8 mouse cellular contexts compared by ENCODE assay signal in genomic region chr10:69351071-69351841, GRCm38 (mm10). TPM values are rescaled to one million over a fixed set of nuclear protein-coding genes. Genes with fewer than 3 reads are reported as not detected.
DNase-seq lines count a peak whose midpoint lies in the region; ATAC-seq and TF ChIP-seq lines count a peak whose summit lies in the region.

No protein-coding gene starts in this region.

- no peak for ATAC-seq in heart, embryonic 13.5 days (ENCODE audit: extremely low read depth, insufficient number of reproducible peaks, low FRiP score, low TSS enrichment)
- peak; percentile 14 to 47; a peak in 1 of 4 replicates for ATAC-seq in hematopoietic stem cell, adult 5-6 weeks (replicated peaks in 1 of 2; ENCODE audit: insufficient read depth in 1 of 2, low FRiP score in 2 of 2, low TSS enrichment in 1 of 2, low read depth in 1 of 2, poor library complexity in 2 of 2, severe bottlenecking in 2 of 2)
- ATAC-seq in liver, embryonic 15.5 days (ENCODE audit: insufficient read depth): no peak
- ATAC-seq in stomach, embryonic 15.5 days (ENCODE audit: insufficient read depth, low FRiP score, low read depth): peak; percentile 12; the same call in 1 of the 2 replicates

- no peak for DNase-seq in heart, adult 18-20 months
- DNase-seq in ovary, postnatal 14 days (ENCODE audit: low spot score): no peak
- no peak for DNase-seq in testis, postnatal 10 days (ENCODE audit: low spot score)

- TF ChIP-seq CTCF in bone marrow, adult 2 months (IDR thresholded peaks at IDR 0.05; ENCODE audit: control insufficient read depth, insufficient read depth, low read length): no peak

- H3K27ac ChIP-seq in heart, embryonic 13.5 days (replicated peaks): peak overlapping the region; percentile 94
- no peak overlapping the region for H3K27ac ChIP-seq in bone marrow, adult 2 months (ENCODE audit: control insufficient read depth, insufficient read depth, low read depth, low read length, poor library complexity)
- H3K27ac ChIP-seq in liver, embryonic 15.5 days (replicated peaks): peak overlapping the region; percentile 90; the same call in 1 of the 2 replicates
- peak overlapping the region; percentile 87 for H3K27ac ChIP-seq in stomach, embryonic 15.5 days

- H3K9me3 ChIP-seq in heart, embryonic 13.5 days: no peaks in the 10 kb centered on the region
- no peaks in the 10 kb centered on the region for H3K9me3 ChIP-seq in liver, embryonic 15.5 days (replicated peaks)
- no peaks in the 10 kb centered on the region for H3K9me3 ChIP-seq in stomach, embryonic 15.5 days

- peak overlapping the region; percentile 95 for H3K9ac ChIP-seq in heart, embryonic 13.5 days
- H3K9ac ChIP-seq in liver, embryonic 15.5 days: peak overlapping the region; percentile 92
- peak overlapping the region; percentile 80 for H3K9ac ChIP-seq in stomach, embryonic 15.5 days

- H3K4me2 ChIP-seq in heart, embryonic 13.5 days: peak overlapping the region; percentile 76
- H3K4me2 ChIP-seq in liver, embryonic 15.5 days: peak overlapping the region; percentile 87
- H3K4me2 ChIP-seq in stomach, embryonic 15.5 days: peak overlapping the region; percentile 80

- H3K4me1 ChIP-seq in heart, embryonic 13.5 days: peaks cover 53% of the 10 kb centered on the region
- H3K4me1 ChIP-seq in bone marrow, adult 2 months (ENCODE audit: control insufficient read depth, insufficient read depth, low read length): no peaks in the 10 kb centered on the region; the same call in 1 of the 2 replicates
- peaks cover 46% of the 10 kb centered on the region for H3K4me1 ChIP-seq in liver, embryonic 15.5 days (replicated peaks)
- H3K4me1 ChIP-seq in stomach, embryonic 15.5 days: peaks cover 26% of the 10 kb centered on the region

- TF ChIP-seq POLR2A in bone marrow, adult 2 months (IDR thresholded peaks at IDR 0.05; ENCODE audit: borderline replicate concordance, control insufficient read depth, low read depth, low read length): no peak

- peaks cover 44% of the 10 kb centered on the region for H3K36me3 ChIP-seq in heart, embryonic 13.5 days
- peaks cover 50% of the 10 kb centered on the region for H3K36me3 ChIP-seq in liver, embryonic 15.5 days (replicated peaks)
- H3K36me3 ChIP-seq in stomach, embryonic 15.5 days: peaks cover 12% of the 10 kb centered on the region

- no peaks in the 10 kb centered on the region for H3K27me3 ChIP-seq in heart, embryonic 13.5 days (replicated peaks)
- H3K27me3 ChIP-seq in liver, embryonic 15.5 days: no peaks in the 10 kb centered on the region
- H3K27me3 ChIP-seq in stomach, embryonic 15.5 days (replicated peaks): no peaks in the 10 kb centered on the region

- peak overlapping the region; percentile 92 for H3K4me3 ChIP-seq in heart, embryonic 13.5 days
- peak overlapping the region; percentile 86 for H3K4me3 ChIP-seq in bone marrow, adult 2 months (replicated peaks; ENCODE audit: control insufficient read depth, low read depth, low read length)
- H3K4me3 ChIP-seq in liver, embryonic 15.5 days (replicated peaks): peak overlapping the region; percentile 96
- peak overlapping the region; percentile 85 for H3K4me3 ChIP-seq in stomach, embryonic 15.5 days (replicated peaks)

- 12% methylated on average over 12 of the region's 12 CpGs for WGBS in heart, embryonic 13.5 days
- 4% methylated on average over 12 of the region's 12 CpGs for WGBS in bone marrow, adult 2 months
- 6% methylated on average over 12 of the region's 12 CpGs for WGBS in liver, embryonic 15.5 days (ENCODE audit: insufficient replicate concordance)
- 7% methylated on average over 12 of the region's 12 CpGs for WGBS in stomach, embryonic 15.5 days

RNA-seq across cellular contexts. Expression of gene Cdk1, which starts 1.5 kb away (rescaled TPM):
- polyA plus RNA-seq in heart, embryonic 13.5 days (2015; fragmentation: Nextera tagmentation; extraction: Ambion mirVana): 344 and 384 TPM in 2 replicates
- 1 to 10 TPM; 1.4 to 1.6 TPM for total RNA-seq in heart, adult 18-20 months (2021)
- polyA plus RNA-seq in bone marrow, adult 2 months (2011; ENCODE audit: insufficient read depth, insufficient read length, low replicate concordance, missing spikeins): 147 and 174 TPM in 2 replicates
- 145 and 166 TPM in 2 replicates for total RNA-seq in hematopoietic stem cell, adult 5-6 weeks (2017)
- polyA plus RNA-seq in liver, embryonic 15.5 days (2015; fragmentation: Nextera tagmentation; extraction: Ambion mirVana): 292 and 305 TPM in 2 replicates
- polyA plus RNA-seq in stomach, embryonic 15.5 days (2015; fragmentation: Nextera tagmentation; extraction: Ambion mirVana): 411 and 449 TPM in 2 replicates

RNA-seq across cellular contexts. Expression of gene Ank3, which starts 47.3 kb away (rescaled TPM):
- polyA plus RNA-seq in heart, embryonic 13.5 days (2015; fragmentation: Nextera tagmentation; extraction: Ambion mirVana): 30.8 and 31.1 TPM in 2 replicates
- total RNA-seq in heart, adult 18-20 months (2021): 10 to 100 TPM; 67.9 to 68.1 TPM
- 2.1 and 9.3 TPM in 2 replicates for polyA plus RNA-seq in bone marrow, adult 2 months (2011; ENCODE audit: insufficient read depth, insufficient read length, low replicate concordance, missing spikeins)
- total RNA-seq in hematopoietic stem cell, adult 5-6 weeks (2017): 1.6 TPM in 1 of 2 replicates, not detected in the other
- 8.3 and 10.2 TPM in 2 replicates for polyA plus RNA-seq in liver, embryonic 15.5 days (2015; fragmentation: Nextera tagmentation; extraction: Ambion mirVana)
- 33.0 and 33.1 TPM in 2 replicates for polyA plus RNA-seq in stomach, embryonic 15.5 days (2015; fragmentation: Nextera tagmentation; extraction: Ambion mirVana)

Comparison
In these comparisons a context has a peak if more than half of its experiments do, and no peak if none do; other contexts are left out.
1. ATAC-seq: peak in hematopoietic stem cell, adult 5-6 weeks (2 of 2) and stomach, embryonic 15.5 days (single experiment); none in heart, embryonic 13.5 days (single experiment) and liver, embryonic 15.5 days (single experiment).
2. Peak in every context shown above with its lines, with median percentiles within 50 percentile points of each other: H3K4me2 ChIP-seq, H3K4me3 ChIP-seq and H3K9ac ChIP-seq.